7 mouse cellular contexts compared by ENCODE assay signal in genomic region chr3:90253653-90254418, GRCm38 (mm10). TPM values are rescaled to one million over a fixed set of nuclear protein-coding genes. Genes with fewer than 3 reads are reported as not detected.
DNase-seq lines count a peak whose midpoint lies in the region; ATAC-seq lines count a peak whose summit lies in the region.

Gene Crtc2 (plus strand): TSS chr3:90254163.

- WGBS in embryonic facial prominence, embryonic 12.5 days, result under 1% methylated on average over 38 of the region's 40 CpGs
- 2% methylated on average over 40 of the region's 40 CpGs for WGBS in limb, embryonic 11.5 days
- under 1% methylated on average over 40 of the region's 40 CpGs for WGBS in midbrain, embryonic 14.5 days

- peak within 1 kb of the TSS; percentile 88 for H3K4me3 ChIP-seq in embryonic facial prominence, embryonic 12.5 days
- peak within 1 kb of the TSS; percentile 73 for H3K4me3 ChIP-seq in limb, embryonic 11.5 days (ENCODE audit: low read depth, low read length)
- H3K4me3 ChIP-seq in midbrain, embryonic 14.5 days (replicated peaks; ENCODE audit: low read depth, low read length), result peak within 1 kb of the TSS; percentile 92

- H3K4me1 ChIP-seq in embryonic facial prominence, embryonic 12.5 days, result peaks cover 26% of the 10 kb centered on the region
- H3K4me1 ChIP-seq in limb, embryonic 11.5 days (ENCODE audit: control insufficient read depth, insufficient read depth, low read length), result peaks cover 1% of the 10 kb centered on the region
- H3K4me1 ChIP-seq in midbrain, embryonic 14.5 days (ENCODE audit: control insufficient read depth, insufficient read depth, low read length), result peaks cover 12% of the 10 kb centered on the region

- peak within 1 kb of the TSS; percentile 81 for H3K4me2 ChIP-seq in embryonic facial prominence, embryonic 12.5 days (replicated peaks)
- peak within 1 kb of the TSS; percentile 64 for H3K4me2 ChIP-seq in limb, embryonic 11.5 days (ENCODE audit: low read depth, severe bottlenecking)
- peak within 1 kb of the TSS; percentile 64 for H3K4me2 ChIP-seq in midbrain, embryonic 14.5 days (ENCODE audit: low read length)

- peak; percentile 96 for ATAC-seq in embryonic facial prominence, embryonic 12.5 days (ENCODE audit: insufficient number of reproducible peaks, insufficient read depth, low FRiP score, low TSS enrichment)
- peak; percentile 94 for ATAC-seq in limb, embryonic 11.5 days (ENCODE audit: insufficient number of reproducible peaks, low FRiP score, low TSS enrichment, low read depth)
- ATAC-seq in midbrain, embryonic 14.5 days (ENCODE audit: low FRiP score, low TSS enrichment), result peak; percentile 96

- peak within 1 kb of the TSS; percentile 79 for H3K27ac ChIP-seq in embryonic facial prominence, embryonic 12.5 days
- peak within 1 kb of the TSS; percentile 64; the same call in 1 of the 2 replicates for H3K27ac ChIP-seq in limb, embryonic 11.5 days (replicated peaks; ENCODE audit: low read depth, low read length)
- H3K27ac ChIP-seq in midbrain, embryonic 14.5 days (replicated peaks; ENCODE audit: low read depth, low read length), result peak within 1 kb of the TSS; percentile 86

- DNase-seq in adrenal gland, postnatal 25 days, result peak; percentile 91
- DNase-seq in heart, adult 11 months, result peak; percentile 100
- DNase-seq in kidney, adult 18-20 months, result peak; percentile 94
- DNase-seq in limb, embryonic 11.5 days (ENCODE audit: low spot score), result peak; percentile 97
- peak; percentile 98 for DNase-seq in midbrain, embryonic 14.5 days
- DNase-seq in spleen, adult 18-20 months, result peak; percentile 85 to 91

- peaks cover 29% of the 10 kb centered on the region for H3K36me3 ChIP-seq in embryonic facial prominence, embryonic 12.5 days
- H3K36me3 ChIP-seq in limb, embryonic 11.5 days (ENCODE audit: control insufficient read depth, insufficient read depth, low read length), result peaks cover 7% of the 10 kb centered on the region
- H3K36me3 ChIP-seq in midbrain, embryonic 14.5 days (ENCODE audit: control insufficient read depth, insufficient read depth, low read length), result peaks cover 31% of the 10 kb centered on the region

- H3K9me3 ChIP-seq in embryonic facial prominence, embryonic 12.5 days, result no peaks in the 10 kb centered on the region
- H3K9me3 ChIP-seq in limb, embryonic 11.5 days (ENCODE audit: control insufficient read depth, low read length), result no peaks in the 10 kb centered on the region
- no peaks in the 10 kb centered on the region for H3K9me3 ChIP-seq in midbrain, embryonic 14.5 days (ENCODE audit: control insufficient read depth, low read length)

- no peaks in the 10 kb centered on the region for H3K27me3 ChIP-seq in embryonic facial prominence, embryonic 12.5 days
- no peaks in the 10 kb centered on the region for H3K27me3 ChIP-seq in limb, embryonic 11.5 days (ENCODE audit: control insufficient read depth, insufficient read depth, low read length)
- no peaks in the 10 kb centered on the region for H3K27me3 ChIP-seq in midbrain, embryonic 14.5 days (ENCODE audit: control insufficient read depth, insufficient read depth, low read length)

- H3K9ac ChIP-seq in embryonic facial prominence, embryonic 12.5 days, result peak within 1 kb of the TSS; percentile 88
- peak within 1 kb of the TSS; percentile 76 for H3K9ac ChIP-seq in limb, embryonic 11.5 days (ENCODE audit: low read length)
- peak within 1 kb of the TSS; percentile 90 for H3K9ac ChIP-seq in midbrain, embryonic 14.5 days (replicated peaks; ENCODE audit: low read length)

RNA-seq across cellular contexts. Expression of gene Crtc2, which starts in this region (rescaled TPM):
- total RNA-seq in adrenal gland, postnatal 25 days (2021), result 46.7 and 57.8 TPM in 2 replicates
- 20.3 and 21.7 TPM in 2 replicates for polyA plus RNA-seq in embryonic facial prominence, embryonic 12.5 days (2016; fragmentation: Nextera tagmentation; extraction: Ambion mirVana)
- polyA plus RNA-seq in limb, embryonic 11.5 days (2014; fragmentation: Nextera tagmentation; extraction: Ambion mirVana), result 16.7 TPM in 2 replicates
- 11.4 and 12.9 TPM in 2 replicates for polyA plus RNA-seq in midbrain, embryonic 14.5 days (2014; fragmentation: Nextera tagmentation; extraction: Ambion mirVana)

Comparison
In these comparisons a context has a peak if more than half of its experiments do, and no peak if none do; other contexts are left out.
1. Peak in every context shown above with its lines: DNase-seq, ATAC-seq, H3K4me3 ChIP-seq and H3K27ac ChIP-seq.